Mouse (Mus musculus): ENCODE data around the gene Glis1.

- no peak for TF ChIP-seq ZNF384 (IDR thresholded peaks at IDR 0.05; ENCODE audit: low read depth, low read length)
- no peak for TF ChIP-seq HCFC1 (IDR thresholded peaks at IDR 0.05; ENCODE audit: borderline replicate concordance, insufficient read depth, low read length)
- TF ChIP-seq MAFK (IDR thresholded peaks at IDR 0.05; ENCODE audit: insufficient read depth, low read depth, low read length) = no peak
- no peak for TF ChIP-seq ZC3H11A (IDR thresholded peaks at IDR 0.05; ENCODE audit: borderline replicate concordance, low read depth, low read length)
- TF ChIP-seq CHD2 (IDR thresholded peaks at IDR 0.05; ENCODE audit: low read depth, low read length) = no peak
Measured at GRCm38 (mm10) chr4:107609775-107610174, 175.4 kb downstream of the Glis1 start.

All from ES-E14 (cell line).